Mouse (Mus musculus) heart, embryonic 10.5 days (tissue): Measurements from ENCODE around the gene Zfp51. TPM values are rescaled to one million over a fixed set of nuclear protein-coding genes. Genes with fewer than 3 reads are reported as not detected.
"Not testable (repeated sequence)": the region's sequence is repeated elsewhere in the genome, so short reads cannot be mapped to it uniquely, and the experiment has no call there.

Experiments
- DNase-seq: peaks from one replicate; pipeline ENCODE4 v3.0.0-alpha.2; 2017; ENCODE audit warnings: low spot score
- H3K27ac ChIP-seq: fragments of 300-500 bp; sonication (generic); 2 replicates; pipeline ENCODE4 v1.5.1; 2016; ENCODE audit warnings: mild to moderate bottlenecking
- H3K27me3 ChIP-seq: fragments of 300-500 bp; sonication (generic); 2 replicates; pipeline ENCODE4 v1.6.1; 2016; ENCODE audit warnings: mild to moderate bottlenecking; ENCODE audit not compliant: poor library complexity, insufficient read depth, severe bottlenecking
- H3K36me3 ChIP-seq: fragments of 300-500 bp; sonication (generic); 2 replicates; pipeline ENCODE4 v1.6.1; 2016; ENCODE audit warnings: mild to moderate bottlenecking, moderate library complexity
- H3K4me1 ChIP-seq: fragments of 300-500 bp; sonication (generic); 2 replicates; pipeline ENCODE4 v1.6.1; 2016; ENCODE audit warnings: mild to moderate bottlenecking
- H3K4me3 ChIP-seq: fragments of 300-500 bp; sonication (generic); 2 replicates; pipeline ENCODE4 v1.5.1; 2016; ENCODE audit warnings: mild to moderate bottlenecking, moderate library complexity
- H3K9me3 ChIP-seq: fragments of 300-500 bp; sonication (generic); 2 replicates; pipeline ENCODE4 v1.6.1; 2016; ENCODE audit warnings: mild to moderate bottlenecking, moderate library complexity
- WGBS: fragments of 180-500 bp; shearing (Covaris S2); methylation state at CpG from one replicate; pipeline ENCODE4 v1.1.7; 2016; 5-methylcytosine and 5-hydroxymethylcytosine counted together
- polyA plus RNA-seq: library from polyadenylated mRNA; unstranded; fragments of >200 nt; fragmentation: Nextera tagmentation; extraction: Ambion mirVana; gene quantifications from 2 replicates; pipeline ENCODE4 v1.2.1, GENCODE M21; 2016

Zfp51 gene
- polyA plus RNA-seq, 1 experiment from 2014 or later, result 13.2 TPM

DNA sequence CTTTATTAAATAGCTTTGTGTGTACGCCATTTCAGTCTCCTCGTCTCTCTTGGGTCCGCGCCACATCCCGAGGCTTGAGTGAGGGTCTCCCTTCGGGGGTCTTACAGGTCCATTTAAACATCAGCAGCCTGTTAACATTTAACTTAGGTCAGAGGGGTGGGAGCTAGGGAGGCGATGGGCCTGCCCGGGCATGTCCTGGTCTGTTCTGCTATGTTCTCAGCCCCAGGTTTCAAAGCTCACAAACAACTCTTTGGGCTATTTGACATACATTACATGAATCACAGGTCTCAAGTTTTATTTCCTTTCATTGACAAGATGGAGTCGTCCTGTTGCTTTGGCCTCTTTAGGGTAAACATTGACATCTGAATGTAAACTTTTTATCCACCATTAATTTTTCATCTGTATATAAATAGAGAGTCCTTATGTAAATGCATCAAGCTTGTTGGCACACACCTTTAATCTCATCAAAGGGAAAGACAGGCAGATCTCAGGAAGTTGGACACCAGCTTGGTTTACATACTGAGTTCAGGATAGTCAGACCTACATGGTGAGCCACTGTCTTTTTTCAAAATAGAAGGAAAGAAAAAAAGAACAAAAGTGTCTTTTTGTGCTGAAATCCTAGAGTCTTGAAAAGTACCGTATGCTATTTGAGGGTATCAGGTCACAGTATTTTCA is 28.1 kb downstream of the Zfp51 start:
- H3K27ac ChIP-seq, H3K4me1 ChIP-seq, H3K36me3 ChIP-seq, H3K27me3 ChIP-seq, DNase-seq, H3K9me3 ChIP-seq, H3K4me3 ChIP-seq: not testable (repeated sequence)
- 84% methylated on average over 10 of the region's 10 CpGs for WGBS

DNA sequence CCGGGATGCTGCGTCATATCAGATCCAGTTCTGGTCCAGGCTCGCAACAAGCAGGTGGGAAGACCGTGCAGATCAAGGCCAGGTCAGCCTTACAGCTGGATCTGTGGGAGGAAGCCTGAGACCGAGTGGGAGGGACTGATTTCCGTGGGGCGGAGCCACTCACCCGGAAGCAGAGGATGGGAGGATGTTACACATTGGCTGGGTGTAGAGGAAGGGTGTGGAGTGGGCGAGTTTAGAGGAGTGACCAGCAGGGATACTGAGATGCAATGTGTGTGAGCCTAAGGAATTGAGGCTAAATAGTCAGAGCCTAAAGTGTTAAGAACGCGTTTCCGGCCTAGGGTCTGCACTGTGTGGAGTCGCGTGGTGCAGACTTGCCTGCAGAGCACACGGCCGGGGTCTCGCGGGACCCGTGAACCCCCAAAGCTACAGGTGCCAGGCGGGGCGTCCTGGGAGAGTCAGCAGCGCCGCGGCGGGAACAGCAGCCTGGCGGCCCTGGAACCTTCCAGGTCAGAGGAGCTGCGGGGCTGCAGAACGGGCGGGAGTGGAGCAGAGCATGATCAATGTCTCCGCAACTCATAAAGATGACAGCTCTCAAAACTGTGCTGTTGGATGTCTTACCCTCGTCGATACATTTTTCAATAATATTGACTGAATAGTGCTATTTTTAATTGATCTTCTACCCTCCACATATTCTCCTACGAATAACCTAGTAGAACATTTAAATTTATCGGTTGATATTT is 38.8 kb downstream of the Zfp51 start, which contains the start of gene Zfp53:
Zfp53 (plus strand) TSS at position 239 of the 740 bp plus-strand sequence.
- Histone ChIP-seq H3K27me3 (no peaks in the 10 kb centered on the region), H3K9me3 (no peaks in the 10 kb centered on the region), H3K4me1 (0 out of 2 replicates have a peak, but pooled peaks cover 4% of the 10 kb centered on the region), H3K4me3 (peak within 1 kb of the TSS; percentile 76), H3K36me3 (peaks cover 3% of the 10 kb centered on the region; the same call in 1 of the 2 replicates), H3K27ac (peak within 1 kb of the TSS; percentile 87)
- 1% methylated on average over 34 of the region's 34 CpGs for WGBS
- DNase-seq, result peak; percentile 96

DNA sequence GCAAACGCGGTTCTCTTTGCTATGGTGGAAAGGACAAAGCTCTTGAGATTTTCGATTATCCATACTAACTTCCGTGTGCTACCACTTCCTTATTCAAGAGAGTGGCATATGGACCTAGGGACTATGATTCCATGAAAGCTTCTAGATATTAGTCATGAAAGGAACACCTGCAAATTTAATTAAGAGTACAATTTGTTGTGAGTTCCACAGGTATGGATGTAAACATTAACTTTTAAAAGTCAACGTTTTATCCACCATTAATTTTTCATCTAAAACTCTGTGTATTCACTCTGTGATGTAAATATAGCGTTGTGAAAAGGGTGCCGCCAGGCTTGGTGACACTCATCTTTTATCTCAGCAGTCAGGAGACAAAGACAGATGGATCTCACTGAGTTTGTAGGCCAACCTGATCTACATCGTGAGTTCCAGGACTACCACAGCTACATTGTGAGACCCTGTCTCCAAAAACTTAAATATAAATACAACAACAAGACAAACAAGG is 39.4 kb downstream of the Zfp51 start:
- no peaks in the 10 kb centered on the region for H3K27me3 ChIP-seq
- peak overlapping the region; percentile 76 for H3K4me3 ChIP-seq
- H3K36me3 ChIP-seq, result peaks cover 3% of the 10 kb centered on the region; the same call in 1 of the 2 replicates
- peak overlapping the region; percentile 87 for H3K27ac ChIP-seq
- WGBS, result 14% methylated on average over 8 of the region's 8 CpGs
- no peaks in the 10 kb centered on the region for H3K9me3 ChIP-seq
- DNase-seq, result no peak
- H3K4me1 ChIP-seq, result 0 out of 2 replicates have a peak, but pooled peaks cover 4% of the 10 kb centered on the region

DNA sequence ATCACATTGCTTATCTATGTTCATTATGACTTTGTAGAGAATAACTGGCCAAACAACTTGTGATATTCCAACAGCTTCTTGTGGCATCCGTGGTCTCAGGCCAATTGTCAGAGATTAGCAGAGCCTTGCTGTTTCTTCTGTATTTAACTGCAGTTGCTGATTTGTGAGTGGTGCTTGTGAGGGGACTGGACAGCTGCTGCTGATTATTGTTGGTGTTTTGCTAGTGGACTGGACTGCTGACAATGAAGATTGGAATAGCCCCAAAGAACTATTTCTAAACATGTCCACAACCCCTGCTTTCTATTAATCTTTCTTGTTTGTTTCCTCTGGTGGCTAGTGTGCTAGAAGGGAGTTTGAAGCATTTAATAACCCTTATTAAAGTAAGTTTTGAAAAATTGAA is 51.2 kb downstream of the Zfp51 start:
- Histone ChIP-seq H3K4me3 (no peak overlapping the region), H3K27ac (no peak overlapping the region), H3K36me3 (peaks cover 12% of the 10 kb centered on the region), H3K27me3 (no peaks in the 10 kb centered on the region), H3K4me1 (no peaks in the 10 kb centered on the region), H3K9me3 (no peaks in the 10 kb centered on the region)
- no peak for DNase-seq
- WGBS, result 75% methylated on average over 1 of the region's 1 CpGs

DNA sequence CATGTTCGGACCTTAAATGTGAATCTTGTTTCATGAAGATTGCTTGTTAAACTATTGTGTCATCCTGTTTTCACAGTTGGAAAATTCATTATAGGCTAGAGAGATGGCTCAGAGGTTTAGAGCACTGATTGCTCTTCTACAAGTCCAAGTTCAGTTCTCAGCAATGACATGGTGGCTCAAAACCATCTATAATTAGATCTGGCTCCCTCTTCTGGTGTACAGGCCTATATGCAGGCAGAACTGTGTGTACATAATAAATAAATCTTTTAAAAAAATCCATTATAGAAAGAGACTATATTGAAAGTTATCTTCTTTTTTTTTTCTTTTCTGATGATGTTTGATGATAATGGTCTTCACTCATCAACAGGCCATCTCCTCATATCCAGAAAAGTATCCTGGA is 54.4 kb downstream of the Zfp51 start:
- Histone ChIP-seq H3K9me3 (no peaks in the 10 kb centered on the region), H3K4me1 (no peaks in the 10 kb centered on the region), H3K27me3 (no peaks in the 10 kb centered on the region), H3K36me3 (peaks cover 17% of the 10 kb centered on the region), H3K4me3 (no peak overlapping the region), H3K27ac (no peak overlapping the region)
- WGBS, result 81% methylated on average over 1 of the region's 1 CpGs
- DNase-seq, result no peak

DNA sequence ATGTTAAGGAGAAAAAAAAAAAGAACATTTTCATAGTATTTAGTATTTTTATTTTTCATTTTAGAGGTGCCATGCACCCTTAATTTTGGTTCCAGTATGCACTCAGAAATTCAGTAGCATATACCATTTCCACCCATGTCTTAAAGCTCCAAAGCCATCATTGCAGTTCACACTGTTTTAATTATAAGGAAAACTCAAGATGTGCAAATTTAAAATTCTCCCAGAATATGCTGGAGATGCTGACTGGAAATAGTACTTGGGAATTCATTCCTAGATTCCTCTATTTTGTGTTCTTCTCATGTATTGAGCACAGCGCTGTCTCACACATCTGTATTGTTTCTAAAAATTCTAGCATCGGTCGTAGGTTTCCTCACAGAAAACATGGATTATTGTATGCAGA is 56.1 kb downstream of the Zfp51 start:
- no peaks in the 10 kb centered on the region for H3K9me3 ChIP-seq
- 94% methylated on average over 3 of the region's 3 CpGs for WGBS
- no peak for DNase-seq
- peaks cover 18% of the 10 kb centered on the region for H3K36me3 ChIP-seq
- H3K4me3 ChIP-seq, result no peak overlapping the region
- H3K27ac ChIP-seq, result no peak overlapping the region
- no peaks in the 10 kb centered on the region for H3K27me3 ChIP-seq
- H3K4me1 ChIP-seq, result no peaks in the 10 kb centered on the region

DNA sequence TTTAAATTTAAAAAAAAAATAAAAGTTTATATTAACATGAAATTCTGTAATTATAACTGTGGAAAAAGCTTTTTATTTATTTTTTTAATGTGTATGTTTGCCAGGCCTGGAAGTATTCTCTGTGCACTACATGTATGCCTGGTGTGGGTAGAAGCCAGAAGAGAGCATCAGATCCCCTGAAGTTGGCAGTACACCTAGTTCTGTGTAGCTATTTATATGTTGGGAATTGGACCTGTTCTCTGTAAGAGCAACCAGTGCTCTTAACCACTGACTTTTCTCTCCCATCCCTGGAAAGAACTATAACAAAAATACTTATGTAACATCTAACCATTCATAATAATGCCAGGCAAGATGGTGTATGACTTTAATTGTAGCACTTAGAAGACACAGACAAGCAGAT is 59.6 kb downstream of the Zfp51 start:
- no peak for DNase-seq
- no peaks in the 10 kb centered on the region for H3K4me1 ChIP-seq
- no peak overlapping the region for H3K27ac ChIP-seq
- H3K36me3 ChIP-seq, result peaks cover 23% of the 10 kb centered on the region
- no peak overlapping the region for H3K4me3 ChIP-seq
- H3K27me3 ChIP-seq, result no peaks in the 10 kb centered on the region
- no peaks in the 10 kb centered on the region for H3K9me3 ChIP-seq

Other genes with a start within 250 kb of the Zfp51 start
- not detected in 2 replicates for gene Vmn1r234, start 224.3 kb upstream of the Zfp51 start, polyA plus RNA-seq
- not detected in 2 replicates for gene Vmn1r235, start 194.0 kb upstream of the Zfp51 start, polyA plus RNA-seq
- not detected in 2 replicates for gene Vmn1r236, start 167.4 kb upstream of the Zfp51 start, polyA plus RNA-seq
- not detected in 2 replicates for gene Vmn1r237, start 138.5 kb upstream of the Zfp51 start, polyA plus RNA-seq
- gene Zfp677, start 66.6 kb upstream of the Zfp51 start, polyA plus RNA-seq, result 1.8 and 2.2 TPM in 2 replicates
- 3.8 and 3.9 TPM in 2 replicates for gene Zfp54, start 27.1 kb upstream of the Zfp51 start, polyA plus RNA-seq
- gene Zfp53, start 38.6 kb downstream of the Zfp51 start, polyA plus RNA-seq, result 6.4 and 8.0 TPM in 2 replicates
- 2.0 and 2.1 TPM in 2 replicates for gene Zfp52, start 85.2 kb downstream of the Zfp51 start, polyA plus RNA-seq
- 15.6 and 19.0 TPM in 2 replicates for gene Zfp948, start 116.6 kb downstream of the Zfp51 start, polyA plus RNA-seq
- 2.7 and 2.9 TPM in 2 replicates for gene Zfp983, start 200.2 kb downstream of the Zfp51 start, polyA plus RNA-seq
- 4.1 and 4.9 TPM in 2 replicates for gene Gm10226, start 241.5 kb downstream of the Zfp51 start, polyA plus RNA-seq